8 mouse cellular contexts compared by ENCODE assay signal in the genomic region with DNA sequence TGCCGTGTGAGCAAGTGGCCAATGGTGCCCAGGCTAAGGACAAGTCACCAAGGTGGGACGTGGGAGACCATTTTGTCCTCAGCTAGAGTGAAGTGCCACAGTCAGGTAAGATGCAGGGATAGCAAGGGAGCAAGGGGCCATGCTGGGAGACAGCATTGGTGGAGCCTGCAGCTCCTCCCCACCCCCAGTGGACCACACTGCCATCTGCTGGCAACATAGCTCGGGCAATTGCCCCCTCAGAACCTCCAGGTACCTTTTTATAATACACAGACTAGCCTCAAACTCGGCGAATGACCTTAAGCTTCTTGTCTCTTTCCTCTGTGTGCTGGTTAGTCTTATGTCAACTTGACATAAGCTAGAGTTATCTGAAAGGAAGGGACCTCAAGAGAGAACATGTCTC.
DNase-seq lines count a peak whose midpoint lies in the region; ATAC-seq and TF ChIP-seq lines count a peak whose summit lies in the region.

No protein-coding gene starts in this region.

- TF ChIP-seq POLR2A in spleen, adult 2 months (IDR thresholded peaks at IDR 0.05; ENCODE audit: low read depth, low read length): no peak

- TF ChIP-seq CTCF in spleen, adult 2 months (IDR thresholded peaks at IDR 0.05; ENCODE audit: extremely low read depth, insufficient read depth, insufficient read length, insufficient replicate concordance): peak; percentile 55; the same call in 1 of the 2 replicates

- no peak overlapping the region for H3K9ac ChIP-seq in neural tube, embryonic 15.5 days (replicated peaks)
- H3K9ac ChIP-seq in midbrain, embryonic 15.5 days: no peak overlapping the region

- 83% methylated on average over 5 of the region's 5 CpGs for WGBS in spleen, adult 2 months
- WGBS in neural tube, embryonic 15.5 days: 88% methylated on average over 5 of the region's 5 CpGs
- 81% methylated on average over 5 of the region's 5 CpGs for WGBS in midbrain, embryonic 15.5 days

- no peaks in the 10 kb centered on the region for H3K27me3 ChIP-seq in spleen, adult 2 months (ENCODE audit: control insufficient read depth, insufficient read depth, low read length)
- H3K27me3 ChIP-seq in neural tube, embryonic 15.5 days (replicated peaks): no peaks in the 10 kb centered on the region
- no peaks in the 10 kb centered on the region for H3K27me3 ChIP-seq in midbrain, embryonic 15.5 days (replicated peaks)

- H3K36me3 ChIP-seq in spleen, adult 2 months (ENCODE audit: control insufficient read depth, insufficient read depth, low read length): no peaks in the 10 kb centered on the region
- no peaks in the 10 kb centered on the region for H3K36me3 ChIP-seq in neural tube, embryonic 15.5 days
- H3K36me3 ChIP-seq in midbrain, embryonic 15.5 days (replicated peaks): no peaks in the 10 kb centered on the region

- H3K27ac ChIP-seq in spleen, adult 2 months (ENCODE audit: insufficient read depth, low read length): no peak overlapping the region
- H3K27ac ChIP-seq in neural tube, embryonic 15.5 days (replicated peaks): no peak overlapping the region
- no peak overlapping the region for H3K27ac ChIP-seq in midbrain, embryonic 15.5 days

- no peak overlapping the region for H3K4me2 ChIP-seq in neural tube, embryonic 15.5 days
- H3K4me2 ChIP-seq in midbrain, embryonic 15.5 days: no peak overlapping the region

- no peak overlapping the region for H3K4me3 ChIP-seq in spleen, adult 2 months (ENCODE audit: extremely low read depth, insufficient read depth, insufficient read length)
- H3K4me3 ChIP-seq in neural tube, embryonic 15.5 days (replicated peaks): no peak overlapping the region
- no peak overlapping the region for H3K4me3 ChIP-seq in midbrain, embryonic 15.5 days

- no peaks in the 10 kb centered on the region for H3K9me3 ChIP-seq in neural tube, embryonic 15.5 days (replicated peaks)
- H3K9me3 ChIP-seq in midbrain, embryonic 15.5 days: no peaks in the 10 kb centered on the region

- H3K4me1 ChIP-seq in spleen, adult 2 months (ENCODE audit: control insufficient read depth, insufficient read depth, insufficient read length): peaks cover 40% of the 10 kb centered on the region; the same call in 1 of the 2 replicates
- no peaks in the 10 kb centered on the region for H3K4me1 ChIP-seq in neural tube, embryonic 15.5 days
- H3K4me1 ChIP-seq in midbrain, embryonic 15.5 days: peaks cover 8% of the 10 kb centered on the region; the same call in 1 of the 2 replicates

- no peak for ATAC-seq in neural tube, embryonic 15.5 days (ENCODE audit: low FRiP score)
- ATAC-seq in midbrain, embryonic 15.5 days (replicated peaks): no peak

- peak; percentile 35 to 79 for DNase-seq in adrenal gland, adult (ENCODE audit: inconsistent age in 2 of 2, low spot score in 1 of 2)
- DNase-seq in adrenal gland, postnatal 4 days (ENCODE audit: low spot score in 2 of 2): no peak
- DNase-seq in urinary bladder, adult 2 months (ENCODE audit: low spot score): peak; percentile 23
- no peak for DNase-seq in urinary bladder, postnatal 10 days (ENCODE audit: low spot score)
- DNase-seq in kidney, adult 9 months: peak; percentile 55
- DNase-seq in spleen, adult 2 months (ENCODE audit: low read depth in 1 of 2, low spot score in 2 of 2): peak in 1 of 2 experiments; percentile 75

Comparison
In these comparisons a context has a peak if more than half of its experiments do, and no peak if none do; other contexts are left out.
1. DNase-seq: peak in adrenal gland, adult (2 of 2), urinary bladder, adult 2 months (single experiment) and kidney, adult 9 months (single experiment); none in adrenal gland, postnatal 4 days (0 of 2) and urinary bladder, postnatal 10 days (single experiment).